Mouse (Mus musculus) C2C12 (cell line): ENCODE measurements around the gene Eipr1.

Experiments
- CEBPB ChIP-seq: IDR thresholded peaks from one replicate; pipeline ENCODE4 v1.6.1; 2011; ENCODE audit warnings: low read depth, mild to moderate bottlenecking, control low read depth, moderate library complexity
- CTCF ChIP-seq: IDR thresholded peaks from one replicate; pipeline ENCODE4 v1.5.1; 2011; ENCODE audit not compliant: control insufficient read depth, insufficient read depth, insufficient read length
- MAX ChIP-seq: IDR thresholded peaks from one replicate; pipeline ENCODE4 v1.6.1; 2011; ENCODE audit warnings: mild to moderate bottlenecking, control low read depth
- MYOD1 ChIP-seq: IDR thresholded peaks from one replicate; pipeline ENCODE4 v1.6.1; 2011; ENCODE audit warnings: low read depth; ENCODE audit not compliant: control insufficient read depth, insufficient read length
- USF1 ChIP-seq: IDR thresholded peaks from one replicate; pipeline ENCODE4 v1.6.1; 2011; ENCODE audit warnings: low read depth, mild to moderate bottlenecking, control low read depth, moderate library complexity

GRCm38 (mm10) chr12:28809756-28810337 lies 58.2 kb downstream of the Eipr1 start:
- no peak for TF ChIP-seq MAX
- TF ChIP-seq CTCF: no peak
- TF ChIP-seq USF1: no peak
- TF ChIP-seq MYOD1: no peak
- TF ChIP-seq CEBPB: no peak
